Mouse (Mus musculus) lung, adult 2 months (tissue): ENCODE results near the gene Rab25.

Source experiments
- CTCF ChIP-seq: fragments of 200-500 bp; IDR thresholded peaks from 2 replicates; pipeline ENCODE4 v1.5.1; 2011; ENCODE audit warnings: mild to moderate bottlenecking, low read length, control low read depth; ENCODE audit not compliant: insufficient read depth
- POLR2A ChIP-seq: fragments of 200-500 bp; IDR thresholded peaks from 2 replicates; pipeline ENCODE4 v1.6.1; 2011; ENCODE audit warnings: low read depth, mild to moderate bottlenecking, control low read depth, low read length, borderline replicate concordance; ENCODE audit errors: extremely low read depth

- TF ChIP-seq CTCF (no peak), POLR2A (no peak)
Measured at GRCm38 (mm10) chr3:88555069-88555605, 7.0 kb upstream of the Rab25 start.
